Mouse (Mus musculus) olfactory bulb, adult 2 months (tissue): ENCODE results near the gene Tmem50a.

Experiments used
- CTCF ChIP-seq: fragments of 200-500 bp; IDR thresholded peaks from 2 replicates; pipeline ENCODE4 v1.5.1; 2012; ENCODE audit warnings: low read depth, mild to moderate bottlenecking, low read length, moderate library complexity; ENCODE audit not compliant: insufficient read depth
- POLR2A ChIP-seq: fragments of 200-500 bp; IDR thresholded peaks from 2 replicates; pipeline ENCODE4 v1.6.1; 2012; ENCODE audit warnings: mild to moderate bottlenecking, low read depth, low read length, moderate library complexity; ENCODE audit not compliant: insufficient read depth

DNA sequence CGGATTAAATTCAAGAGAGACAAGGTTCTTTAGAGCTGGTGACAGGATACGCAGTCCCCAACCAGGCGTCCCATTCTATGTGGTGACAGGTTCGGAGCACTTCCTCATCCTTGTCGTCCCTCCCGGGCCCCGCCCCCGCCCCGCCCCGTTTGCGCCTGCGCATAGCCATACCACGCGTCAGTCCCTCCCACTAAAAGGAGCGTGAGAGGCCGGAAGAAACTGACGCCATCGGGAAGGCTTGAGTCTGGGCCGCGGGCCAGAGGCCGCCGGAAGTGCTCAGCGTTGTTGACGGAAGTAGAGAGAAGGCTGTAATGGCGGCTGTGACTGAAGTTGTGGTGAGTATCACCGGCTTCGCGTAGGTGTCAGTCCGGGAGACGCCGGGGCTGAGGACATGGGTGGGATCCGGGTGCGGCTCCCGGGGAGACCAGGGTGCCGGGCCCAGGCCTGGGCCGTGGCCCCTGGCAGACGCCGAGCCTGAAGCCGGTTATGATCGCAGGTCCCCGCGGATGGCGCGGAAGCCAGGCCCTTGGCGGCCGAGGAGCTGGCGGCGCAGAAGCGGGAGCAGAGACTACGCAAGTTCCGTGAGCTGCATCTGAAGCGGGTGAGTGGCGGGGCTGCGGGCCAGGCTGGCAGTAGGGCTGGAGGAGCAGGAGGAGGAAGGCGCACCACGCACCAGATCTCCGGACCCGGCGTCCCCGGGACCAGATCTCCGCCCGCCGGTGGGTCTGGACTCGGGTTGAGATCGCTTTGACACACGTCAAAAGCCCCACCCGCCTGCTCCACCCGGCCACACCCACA is 16.1 kb upstream of the Tmem50a start, which contains the start of gene Syf2:
- TF ChIP-seq CTCF (no peak), POLR2A (peak; percentile 63; the same call in 1 of the 2 replicates)
